ENCODE assay signal across 18 mouse cellular contexts in the genomic region with DNA sequence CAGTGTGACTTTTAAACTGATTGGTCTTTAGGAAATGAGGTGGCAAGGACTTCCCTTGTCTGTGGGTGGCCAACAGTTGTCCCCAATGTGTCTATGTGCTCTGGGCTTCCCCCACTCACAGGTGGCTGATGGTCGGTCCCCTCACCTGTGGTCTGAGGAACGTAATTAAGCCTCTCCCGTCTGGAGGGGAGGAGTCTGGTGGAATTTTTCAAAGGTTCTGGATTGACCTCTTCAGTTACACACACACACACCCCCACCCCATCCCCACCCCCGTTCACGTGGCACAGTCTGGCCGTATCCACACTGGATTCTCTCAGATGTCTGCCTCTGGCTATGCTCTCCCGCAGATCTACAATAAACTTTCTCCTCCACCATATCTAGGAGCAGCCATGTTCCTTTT.
"Had no signal": no experiment of that assay in that cellular context is flagged by ENCODE, and none has a peak within 500 bp of the region (broad histone marks: within the 10 kb centered on the region; RNA-seq: fewer than 3 reads in every experiment).

No protein-coding gene starts in this region.

- H3K9me3 ChIP-seq: liver, embryonic 13.5 days; midbrain, embryonic 12.5 days; neural tube, embryonic 15.5 days had no signal

- H3K4me1 ChIP-seq: liver, embryonic 13.5 days had no signal

- H3K9ac ChIP-seq: liver, embryonic 13.5 days; midbrain, embryonic 12.5 days; neural tube, embryonic 12.5 days; neural tube, embryonic 15.5 days had no signal

- H3K4me2 ChIP-seq: liver, embryonic 13.5 days; midbrain, embryonic 12.5 days; neural tube, embryonic 12.5 days; neural tube, embryonic 15.5 days had no signal

- H3K27ac ChIP-seq: liver, embryonic 13.5 days; midbrain, embryonic 12.5 days; neural tube, embryonic 12.5 days; neural tube, embryonic 15.5 days; stomach, postnatal 0 days had no signal

- H3K4me3 ChIP-seq: liver, embryonic 13.5 days; midbrain, embryonic 12.5 days; neural tube, embryonic 12.5 days; neural tube, embryonic 15.5 days had no signal

- DNase-seq: kidney, adult 9 months; kidney, postnatal 14 days; kidney, postnatal 4 days; left cerebral cortex, postnatal 4 days; liver, embryonic 13.5 days; lung, adult 2 months; lung, postnatal 14 days; lung, postnatal 4 days; right cerebral cortex, adult 18-20 months; right cerebral cortex, postnatal 14 days; right cerebral cortex, postnatal 4 days; thymus, adult 2 months; thymus, postnatal 14 days; thymus, postnatal 4 days had no signal

- H3K27me3 ChIP-seq: liver, embryonic 13.5 days; midbrain, embryonic 12.5 days; neural tube, embryonic 12.5 days; neural tube, embryonic 15.5 days had no signal

- H3K36me3 ChIP-seq: liver, embryonic 13.5 days; midbrain, embryonic 12.5 days; neural tube, embryonic 12.5 days; neural tube, embryonic 15.5 days had no signal
